Mouse (Mus musculus): Measurements from ENCODE around the gene Rcsd1.

Rcsd1 gene

DNA sequence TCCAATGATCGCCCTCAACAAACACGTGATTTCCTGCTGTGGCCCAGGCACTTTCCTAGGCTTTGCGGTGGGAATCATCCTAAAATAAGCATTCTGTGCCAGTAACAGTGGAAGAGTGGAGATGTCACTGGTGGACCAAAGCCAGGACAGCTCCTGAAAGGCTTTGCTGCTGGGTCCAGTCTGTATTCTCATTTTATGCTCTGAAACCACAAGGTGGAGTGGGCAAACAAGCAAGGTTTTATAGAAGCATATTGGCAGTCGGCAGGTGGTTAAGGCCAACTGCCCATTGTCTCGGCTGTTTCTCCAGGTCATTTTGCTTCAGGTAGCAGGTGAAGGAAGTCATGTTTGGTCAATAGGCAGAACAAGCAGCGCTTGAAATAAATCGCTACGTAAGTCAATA, 78.4 kb downstream of the Rcsd1 start:
- no peak for DNase-seq (ENCODE audit: extremely low read depth, low read depth)

DNA sequence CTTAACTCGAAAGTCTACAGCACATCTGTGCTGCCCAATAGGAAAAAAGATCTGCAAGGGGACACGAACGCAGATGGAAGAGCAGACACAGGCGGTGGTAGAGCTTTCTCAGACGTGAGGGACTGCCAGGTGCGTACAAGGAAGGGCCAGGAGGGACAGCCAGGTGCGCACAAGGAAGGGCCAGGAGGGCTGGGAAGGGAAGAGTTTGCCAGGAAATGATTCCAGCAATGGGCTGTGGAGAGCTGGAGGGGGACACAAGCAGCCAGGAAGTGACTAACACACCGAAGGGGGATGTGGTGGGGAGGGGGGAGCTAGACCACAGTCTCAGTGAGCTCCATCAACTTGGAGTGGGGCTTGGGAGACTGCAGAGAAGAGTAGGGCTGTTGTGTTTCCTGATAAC, 79.6 kb downstream of the Rcsd1 start:
- DNase-seq (ENCODE audit: extremely low read depth, low read depth): no peak

DNA sequence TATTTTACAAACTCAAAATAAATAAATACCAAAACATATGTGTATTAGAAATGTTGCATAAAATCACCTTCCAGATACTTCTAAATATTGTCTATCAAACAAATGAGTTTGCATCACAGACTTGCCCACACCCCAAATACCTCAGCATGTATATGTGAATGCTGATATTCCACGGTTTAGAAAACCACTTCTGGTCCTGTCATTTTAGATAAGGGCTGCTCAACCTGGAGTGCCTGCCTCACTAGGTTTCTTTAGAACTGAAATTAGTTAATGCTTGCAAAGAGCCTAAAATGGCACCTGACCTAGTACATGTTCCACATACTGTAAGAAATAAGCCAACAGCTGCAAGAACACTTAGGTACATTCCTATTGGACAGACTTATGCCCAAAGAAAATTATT, 81.0 kb downstream of the Rcsd1 start:
- peak; percentile 71 for DNase-seq (ENCODE audit: extremely low read depth, low read depth)

DNA sequence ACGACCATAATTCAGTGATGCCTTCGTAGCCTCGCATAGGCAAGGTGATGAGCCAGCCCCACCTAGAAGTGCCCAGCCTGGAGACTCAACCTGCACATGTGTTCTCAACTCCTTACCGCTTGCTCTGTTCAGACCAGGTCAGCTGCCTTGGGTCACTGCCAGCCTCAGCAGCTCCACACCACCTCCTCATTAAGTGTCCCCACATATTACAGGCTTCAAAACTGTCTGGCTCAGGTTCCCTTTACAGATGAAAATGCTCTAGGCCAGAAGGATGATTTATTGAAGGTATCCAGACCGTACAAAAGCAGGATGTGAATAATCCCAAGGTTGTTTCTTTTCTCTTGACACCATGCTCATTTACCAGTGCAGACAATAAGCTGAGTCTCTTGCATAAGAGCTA, 83.7 kb downstream of the Rcsd1 start:
- no peak for DNase-seq (ENCODE audit: extremely low read depth, low read depth)

DNA sequence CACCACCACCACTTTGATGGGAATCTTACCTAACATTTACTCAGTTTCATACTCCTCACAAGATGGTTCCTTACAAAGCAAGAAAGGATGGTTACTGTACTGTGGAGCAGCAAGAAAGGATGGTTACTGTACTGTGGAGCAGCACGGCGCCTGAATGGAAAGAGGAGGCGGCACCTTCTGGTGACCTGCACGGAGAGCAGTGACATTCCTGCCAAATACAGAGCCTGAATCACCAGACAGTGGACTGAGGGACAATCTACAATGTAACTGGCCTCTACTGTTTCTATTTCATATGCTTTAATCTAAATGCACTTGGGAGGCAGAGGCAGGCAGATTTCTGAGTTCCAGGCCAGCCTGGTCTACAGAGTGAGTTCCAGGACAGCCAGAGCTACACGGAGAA, 84.5 kb downstream of the Rcsd1 start:
- no peak for DNase-seq (ENCODE audit: extremely low read depth, low read depth)

DNA sequence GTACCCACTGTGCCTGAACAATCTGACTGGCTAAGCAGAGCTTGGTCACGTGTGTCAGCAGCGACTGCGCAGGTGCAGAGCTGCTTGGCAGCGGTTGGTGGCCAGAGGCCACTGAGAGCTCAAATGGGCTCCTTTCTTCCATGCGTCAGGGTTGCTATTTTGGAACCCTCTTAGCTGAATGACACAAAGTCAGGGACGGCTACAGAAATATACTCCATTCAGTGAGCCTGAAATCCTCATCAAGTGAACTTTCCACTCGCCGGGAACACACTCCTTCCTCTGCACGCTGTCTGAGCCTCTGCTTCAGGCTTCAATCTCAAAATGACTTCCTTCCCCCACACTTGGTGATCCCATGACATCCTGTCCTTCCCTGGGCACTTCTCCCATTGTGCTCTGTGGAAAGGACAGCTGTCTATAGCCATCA, 91.3 kb downstream of the Rcsd1 start:
- DNase-seq (ENCODE audit: extremely low read depth, low read depth): no peak

DNA sequence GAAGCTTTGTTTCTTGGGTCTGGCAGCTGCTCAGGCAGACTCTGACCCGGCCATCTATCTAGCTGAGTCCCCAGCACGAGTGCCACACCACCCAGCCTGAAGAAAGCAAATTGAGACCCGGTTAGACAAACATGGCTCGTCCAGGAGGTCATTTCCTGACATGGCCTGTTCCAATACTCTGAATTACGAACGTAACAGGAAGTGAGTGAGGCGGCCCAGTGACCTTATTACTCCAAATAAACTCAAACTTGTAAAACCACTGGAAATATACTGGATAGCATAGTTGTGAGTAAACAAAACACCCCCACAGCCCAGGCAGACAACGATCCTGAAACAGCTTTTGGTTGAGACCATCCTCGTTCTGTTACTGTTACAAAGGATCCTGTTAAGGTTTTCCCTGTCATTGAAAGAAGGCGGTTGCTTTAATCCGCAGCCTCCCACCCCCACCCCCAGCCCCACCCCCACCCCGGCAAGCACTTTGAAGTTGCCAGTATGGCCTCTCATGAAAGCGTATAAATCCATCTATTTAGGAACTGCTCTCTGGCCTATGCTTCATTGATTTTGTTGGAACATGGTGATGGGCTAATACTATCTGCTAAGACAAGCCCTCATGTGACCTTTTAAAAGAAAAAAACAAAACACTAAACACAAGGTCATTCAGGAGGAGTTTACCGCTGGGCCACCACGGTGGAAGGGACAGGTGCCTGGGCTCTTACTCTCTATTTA, 92.2 kb downstream of the Rcsd1 start:
- DNase-seq (ENCODE audit: extremely low read depth, low read depth): no peak

DNA sequence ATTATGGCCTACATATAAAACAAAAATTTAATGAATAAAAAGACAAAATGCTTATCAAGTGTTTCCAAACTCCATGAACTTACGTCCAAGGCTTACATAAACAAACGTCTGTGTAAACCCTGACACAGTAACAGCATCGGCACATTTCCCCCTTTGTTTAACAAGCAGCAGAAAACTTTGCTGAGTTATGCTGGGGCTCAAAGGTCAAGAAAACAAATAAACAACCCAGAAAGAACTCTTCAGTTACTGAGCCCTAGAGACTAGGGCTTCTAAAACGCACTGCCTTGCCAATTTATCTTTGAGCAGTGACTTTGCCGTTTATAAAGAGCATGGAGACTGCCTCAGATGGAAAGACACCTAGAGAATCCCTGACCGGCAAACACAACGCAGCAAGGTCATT, 92.9 kb downstream of the Rcsd1 start:
- no peak for DNase-seq (ENCODE audit: extremely low read depth, low read depth)

DNA sequence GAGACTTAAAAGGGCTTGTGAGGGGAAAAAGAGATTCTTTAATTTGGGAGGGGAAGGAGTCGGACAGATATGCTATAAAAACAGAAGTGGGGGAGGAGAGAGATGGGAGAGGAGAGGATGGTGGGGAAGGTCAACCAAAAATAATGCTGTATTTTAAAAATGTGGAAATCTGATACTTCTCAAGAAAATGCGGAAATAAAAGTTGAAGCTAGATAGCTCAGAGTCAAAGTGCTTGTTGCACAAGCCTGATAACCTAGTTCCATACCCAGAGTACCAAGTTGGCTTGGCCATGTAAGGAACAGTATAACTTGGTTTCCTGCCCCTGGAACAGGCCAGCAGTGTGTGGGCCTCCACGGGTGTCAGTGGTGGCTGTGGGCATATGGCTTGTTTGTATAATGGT, 94.8 kb downstream of the Rcsd1 start:
- peak; percentile 54 for DNase-seq (ENCODE audit: extremely low read depth, low read depth)

DNA sequence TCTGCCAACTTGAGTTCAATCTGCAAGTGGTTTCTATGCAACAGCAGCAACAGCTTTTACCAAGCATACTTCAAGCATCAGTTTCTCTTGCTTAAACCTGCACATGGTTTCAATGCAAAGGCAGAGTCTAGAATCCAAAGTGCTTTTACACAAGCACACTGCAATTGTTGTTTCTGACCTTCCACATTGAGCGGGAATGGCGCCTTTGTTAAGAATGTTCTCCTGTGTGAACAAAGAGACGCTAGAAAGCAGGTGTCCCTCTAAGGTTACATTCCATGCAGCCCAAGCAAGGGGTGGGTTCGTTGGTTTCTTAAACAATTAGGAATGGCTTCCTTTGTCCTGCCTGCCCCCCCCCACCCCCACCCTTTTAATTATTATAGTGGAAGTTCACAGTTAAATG, 95.6 kb downstream of the Rcsd1 start:
- no peak for DNase-seq (ENCODE audit: extremely low read depth, low read depth)

DNA sequence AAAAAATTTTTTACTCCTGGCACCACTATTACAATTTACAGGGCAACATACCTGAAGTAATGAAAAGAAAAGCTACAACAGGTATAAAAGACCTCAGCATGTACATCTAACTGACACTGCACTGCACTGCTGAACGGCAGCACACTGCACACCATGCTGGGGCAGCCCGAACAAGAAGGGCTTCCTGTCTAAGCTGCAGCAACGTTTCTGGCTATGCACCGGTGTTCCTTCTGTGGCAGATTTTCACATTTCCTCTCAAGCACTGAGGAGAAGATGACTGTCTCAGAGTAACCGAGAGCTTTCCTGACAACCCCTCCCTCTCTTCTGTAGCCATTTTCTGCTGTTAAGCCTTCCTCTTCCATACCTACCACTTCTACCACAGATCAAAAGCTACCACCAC, 96.8 kb downstream of the Rcsd1 start:
- no peak for DNase-seq (ENCODE audit: extremely low read depth, low read depth)

DNA sequence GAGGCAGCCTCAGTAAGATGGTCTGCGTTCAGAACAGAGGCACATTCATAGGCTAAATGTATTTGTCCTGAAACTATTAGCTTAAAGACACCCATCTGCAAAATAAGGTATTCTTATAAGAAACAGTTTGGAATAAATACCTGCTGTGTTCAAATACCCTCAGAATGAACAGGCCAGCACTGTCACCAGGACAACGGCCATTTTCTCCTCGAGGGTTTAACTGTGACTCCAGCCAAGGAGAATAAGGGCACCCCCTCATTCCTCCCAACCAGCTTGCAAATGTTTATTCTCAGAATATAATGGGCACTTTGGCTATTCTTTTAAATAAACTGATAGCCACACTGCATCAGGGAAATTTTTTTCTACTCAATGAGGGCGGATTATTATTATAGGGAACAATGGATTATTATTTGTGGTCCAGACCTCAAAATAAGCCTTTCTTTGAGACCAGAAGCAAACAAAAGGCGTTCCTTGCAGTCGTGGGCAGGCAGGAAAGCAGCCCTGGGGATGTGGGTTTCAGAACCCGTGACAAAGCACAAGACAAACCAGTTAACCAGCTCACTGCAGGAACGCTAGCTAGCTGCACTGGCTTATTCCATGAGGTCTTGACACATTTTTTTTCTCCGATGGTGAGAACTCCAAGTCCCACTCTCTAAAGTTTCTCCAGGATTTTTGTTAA, 99.1 kb downstream of the Rcsd1 start:
- no peak for DNase-seq (ENCODE audit: extremely low read depth, low read depth)

DNA sequence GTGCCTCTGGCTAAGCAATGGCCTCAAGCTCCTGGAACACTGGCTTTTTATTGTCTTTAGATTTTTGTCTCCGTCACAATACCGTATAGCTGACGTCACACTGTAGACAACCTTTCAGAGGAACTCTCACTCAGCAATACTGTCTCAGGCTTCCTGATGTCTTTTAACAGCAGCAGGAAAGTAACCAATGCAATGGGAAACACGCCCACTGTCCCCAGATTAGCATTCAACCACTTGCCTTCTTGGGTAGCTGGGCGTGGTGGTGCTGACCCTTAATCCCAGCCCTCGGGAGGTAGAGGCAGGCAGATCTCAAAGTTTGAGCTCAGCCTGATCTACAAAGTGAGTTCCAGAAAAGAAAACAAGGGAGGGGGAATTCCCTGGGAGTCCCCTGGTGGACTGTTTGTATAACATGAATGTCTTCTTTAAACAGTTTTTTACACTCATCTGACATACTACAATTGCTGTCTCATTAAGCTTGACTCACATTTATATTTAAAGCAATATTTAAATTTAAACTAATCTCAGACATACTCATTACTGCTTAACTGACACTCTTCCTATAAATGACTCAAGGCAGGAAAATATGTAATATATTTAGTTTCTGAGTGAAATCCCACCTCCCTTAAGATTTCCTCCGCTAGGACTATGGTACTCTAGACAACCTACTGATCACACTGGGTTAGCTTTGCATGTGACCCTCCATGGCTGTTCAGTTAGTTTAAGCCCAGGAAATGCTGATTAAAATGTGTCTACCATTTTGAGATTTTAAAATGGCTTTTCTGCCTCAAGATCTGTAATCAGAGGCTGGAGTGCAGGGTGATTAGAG, 99.8 kb downstream of the Rcsd1 start:
- DNase-seq (ENCODE audit: extremely low read depth, low read depth): no peak

DNA sequence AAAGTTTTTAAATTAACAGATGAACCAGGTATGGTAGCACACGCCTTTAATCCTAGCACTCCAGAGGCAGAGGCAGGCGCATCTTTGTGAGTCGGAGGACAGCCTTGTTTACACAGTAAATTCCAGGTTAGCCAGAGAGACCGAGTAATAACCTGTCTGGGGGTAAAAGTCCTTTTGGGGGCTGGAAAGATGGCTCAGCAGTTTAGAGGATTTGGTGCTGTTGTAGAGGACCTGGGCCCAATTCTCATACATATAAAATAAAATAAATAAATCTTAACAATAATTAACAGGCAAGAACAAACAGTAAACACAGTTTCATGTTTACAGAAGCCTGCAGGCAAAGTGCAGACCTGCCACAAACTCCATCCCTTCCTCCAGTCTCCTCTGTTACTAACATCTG, 100.7 kb downstream of the Rcsd1 start:
- no peak for DNase-seq (ENCODE audit: extremely low read depth, low read depth)

DNA sequence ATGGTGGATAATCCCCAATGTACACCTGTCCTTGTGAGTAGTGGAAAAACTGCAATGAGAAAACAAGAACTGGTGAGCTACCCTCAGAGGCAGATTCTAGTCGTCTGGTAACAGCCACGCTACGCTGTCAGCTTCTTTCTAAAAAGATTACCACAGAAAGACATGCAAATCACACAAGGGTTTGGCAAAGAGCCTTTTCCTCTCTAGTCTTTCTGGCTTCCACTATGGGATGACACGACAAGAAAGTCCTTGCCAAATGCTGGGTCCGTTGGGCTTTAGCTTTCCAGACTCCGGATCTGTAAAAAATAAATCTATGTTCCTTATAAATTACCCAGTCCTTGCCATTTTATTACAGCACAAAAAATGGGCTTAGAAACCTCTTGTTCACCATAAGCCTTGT, 103.8 kb downstream of the Rcsd1 start:
- no peak for DNase-seq (ENCODE audit: extremely low read depth, low read depth)

DNA sequence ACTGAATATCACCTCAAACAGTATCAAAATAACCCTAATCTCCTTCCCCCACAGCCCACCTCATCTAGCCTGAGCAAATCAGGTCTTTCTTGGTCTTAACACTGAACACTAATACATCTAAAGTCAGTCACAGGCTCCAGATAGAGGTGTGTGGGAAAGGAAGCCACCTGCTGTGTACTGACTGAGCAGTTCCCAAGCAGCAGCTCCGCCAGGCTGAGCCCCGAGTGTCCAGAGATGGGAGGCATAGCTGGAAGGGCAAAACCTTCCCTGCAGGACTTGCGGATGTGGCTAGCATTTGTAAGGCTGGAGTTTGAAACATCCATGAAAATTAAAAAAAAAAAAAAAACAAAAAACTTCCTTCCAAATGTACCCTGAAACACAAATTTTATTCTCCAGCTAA, 104.4 kb downstream of the Rcsd1 start:
- DNase-seq (ENCODE audit: extremely low read depth, low read depth): no peak

DNA sequence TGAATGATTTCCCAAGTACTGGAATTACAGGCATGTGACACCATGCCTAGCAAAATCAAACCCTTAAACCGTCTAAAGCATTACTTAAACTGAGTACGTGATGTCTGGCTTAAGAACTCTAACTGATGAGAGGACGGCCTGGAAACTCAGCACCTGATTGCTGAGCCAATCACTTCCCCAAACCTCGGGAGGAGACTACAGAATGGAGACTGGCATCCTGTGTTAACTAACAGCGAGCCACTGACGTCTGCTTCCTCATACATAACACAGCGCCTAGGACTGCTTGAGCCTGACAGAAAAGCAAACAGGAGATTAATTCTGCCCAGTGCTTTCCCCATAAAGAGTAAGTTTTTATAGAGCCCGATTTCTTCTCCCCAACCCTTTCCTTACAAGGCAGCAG, 105.4 kb downstream of the Rcsd1 start:
- DNase-seq (ENCODE audit: extremely low read depth, low read depth): no peak

DNA sequence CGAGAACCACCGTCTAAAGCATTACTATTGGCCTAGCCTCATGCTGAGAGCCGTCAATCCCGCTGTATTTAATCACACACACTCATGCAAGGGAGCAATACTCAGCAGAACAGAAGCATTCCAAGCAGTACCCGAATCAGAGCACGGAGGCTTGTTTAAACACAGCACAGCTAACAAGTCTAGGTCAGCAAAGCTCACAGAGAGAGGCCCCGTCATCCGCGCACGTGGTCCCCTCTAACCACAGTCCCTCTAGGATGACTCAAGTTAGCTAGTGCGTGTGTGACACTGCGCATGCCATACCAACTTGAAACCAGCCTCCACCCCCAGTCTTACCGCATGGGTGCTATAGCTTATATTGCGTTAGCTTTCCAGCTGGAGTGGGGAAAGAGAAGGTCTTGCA, 106.3 kb downstream of the Rcsd1 start:
- no peak for DNase-seq (ENCODE audit: extremely low read depth, low read depth)

DNA sequence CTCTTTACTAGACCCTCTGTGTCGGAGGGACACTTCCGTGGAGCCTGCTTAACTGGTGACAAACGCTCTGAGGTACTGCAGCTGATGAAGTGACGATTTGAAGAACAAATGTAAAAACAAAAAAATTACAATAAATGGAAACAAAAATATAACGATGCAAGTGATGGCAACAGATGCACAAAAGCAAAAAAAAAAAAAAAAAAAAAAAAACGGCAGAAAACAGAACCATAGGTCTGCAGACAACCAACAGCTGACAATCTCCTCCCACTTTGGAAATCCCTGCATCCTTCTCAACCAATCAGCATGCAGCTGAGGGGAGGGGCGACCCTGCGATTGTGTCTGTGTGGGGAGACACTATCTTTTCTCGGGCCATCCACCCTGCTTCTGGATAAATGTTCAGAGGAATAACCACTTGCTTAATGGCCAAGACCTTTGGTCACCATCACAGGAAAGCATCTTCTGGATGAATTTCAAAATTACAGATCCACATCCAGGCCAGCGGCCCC, 107.7 kb downstream of the Rcsd1 start:
- no peak for DNase-seq (ENCODE audit: extremely low read depth, low read depth)
